Mouse (Mus musculus): ENCODE measurements around the gene Wnk2.

Wnk2 gene

DNA sequence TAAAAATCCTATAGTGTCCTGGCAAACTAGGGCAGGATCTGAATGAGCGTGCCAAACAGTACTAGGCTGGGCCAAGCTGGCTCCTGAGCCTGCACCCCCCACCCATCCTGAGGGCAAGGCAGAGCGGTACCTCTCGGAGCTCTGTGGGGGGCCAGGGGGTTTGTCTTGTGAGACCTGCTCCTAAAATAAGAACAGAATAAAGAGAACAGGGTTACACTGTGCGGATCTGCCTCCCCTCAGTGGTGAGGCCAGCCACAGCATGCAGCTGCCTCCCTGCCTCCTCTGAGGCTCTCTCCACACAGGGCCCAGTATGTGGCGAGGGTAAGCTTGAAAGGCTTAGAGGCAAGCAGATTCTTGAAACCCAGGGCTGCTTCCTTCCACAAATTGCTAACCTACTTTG, 76.0 kb downstream of the Wnk2 start:
- TF ChIP-seq GATA4 (IDR thresholded peaks at IDR 0.05; ENCODE audit: insufficient replicate concordance, low read length), result no peak

DNA sequence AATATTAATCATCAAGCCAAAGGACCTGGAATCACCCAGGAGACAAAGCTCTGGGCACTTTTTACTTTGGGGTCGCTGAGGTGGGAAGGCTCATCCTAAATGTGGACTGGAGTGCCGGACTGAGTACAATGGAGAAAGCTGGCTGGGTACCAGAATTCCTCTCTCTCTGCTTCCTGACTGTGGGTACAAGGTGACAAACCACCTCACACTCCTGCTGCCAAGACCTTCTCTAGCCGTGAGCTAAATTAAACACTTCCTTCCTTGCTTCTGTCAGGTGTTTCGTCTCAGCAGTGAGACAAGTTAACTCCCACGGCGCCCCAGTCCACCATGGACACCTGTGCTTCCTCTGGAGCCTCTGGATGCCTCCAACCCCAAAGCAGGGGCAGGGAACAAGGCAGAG, 77.8 kb downstream of the Wnk2 start:
- TF ChIP-seq GATA4 (IDR thresholded peaks at IDR 0.05; ENCODE audit: insufficient replicate concordance, low read length), result no peak

DNA sequence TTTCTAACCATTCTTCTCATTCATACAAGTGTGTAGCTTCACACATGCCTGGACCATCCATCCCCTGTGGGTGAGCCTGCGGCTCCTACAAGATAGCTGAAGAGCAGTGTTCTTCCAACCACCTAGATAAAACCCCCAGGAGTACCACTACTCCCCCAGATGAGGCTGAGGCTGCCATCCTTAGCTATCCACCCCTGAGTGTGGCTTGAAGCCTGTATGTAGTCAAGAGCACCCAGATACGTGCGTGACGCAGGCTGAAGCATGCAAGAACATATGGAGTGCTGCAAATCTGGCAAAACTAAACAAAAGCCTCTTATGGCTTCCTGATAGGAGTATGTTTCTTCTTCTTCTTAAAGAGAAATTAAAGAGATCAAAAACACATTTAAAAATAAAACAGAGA, 78.4 kb downstream of the Wnk2 start:
- no peak for TF ChIP-seq GATA4 (IDR thresholded peaks at IDR 0.05; ENCODE audit: insufficient replicate concordance, low read length)

DNA sequence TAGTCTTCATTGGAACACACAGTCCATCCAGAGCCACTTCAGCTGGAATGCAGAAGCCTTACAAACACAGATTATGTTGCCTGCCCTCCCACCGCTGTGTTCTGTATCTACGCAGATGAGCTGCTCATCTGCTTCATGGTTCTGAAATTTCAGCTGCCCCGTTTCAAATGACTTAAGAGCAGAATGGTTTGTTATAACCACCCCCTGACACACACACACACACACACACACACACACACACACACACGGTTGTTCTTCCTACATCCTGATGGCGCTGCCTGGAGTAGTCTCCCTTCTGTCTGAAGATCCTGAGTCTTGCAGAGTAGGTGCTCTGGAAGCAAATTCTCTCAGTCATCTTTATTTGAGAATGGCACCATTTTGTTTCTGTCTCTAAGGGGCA, 83.6 kb downstream of the Wnk2 start:
- no peak for TF ChIP-seq GATA4 (IDR thresholded peaks at IDR 0.05; ENCODE audit: insufficient replicate concordance, low read length)

DNA sequence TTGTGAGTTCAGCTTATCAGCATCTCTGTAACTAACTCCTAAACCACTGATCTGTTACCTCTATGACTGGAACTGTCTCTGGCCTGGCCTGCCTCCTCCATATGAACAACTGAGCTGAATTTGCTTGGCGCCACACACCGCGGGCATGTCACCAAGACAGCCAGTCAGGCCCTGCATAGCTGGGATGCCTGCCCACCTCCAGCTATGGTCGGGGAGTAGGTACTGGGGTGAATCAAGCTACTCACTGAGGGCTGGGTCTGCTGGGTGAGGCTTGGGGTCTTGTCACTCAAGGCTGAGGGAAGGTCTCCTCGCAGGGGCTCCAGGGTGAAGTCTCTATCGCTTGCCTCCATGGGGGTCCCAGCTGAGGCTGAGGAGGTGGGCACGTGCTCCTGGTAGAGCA, 87.4 kb downstream of the Wnk2 start:
- TF ChIP-seq GATA4 (IDR thresholded peaks at IDR 0.05; ENCODE audit: insufficient replicate concordance, low read length), result no peak

DNA sequence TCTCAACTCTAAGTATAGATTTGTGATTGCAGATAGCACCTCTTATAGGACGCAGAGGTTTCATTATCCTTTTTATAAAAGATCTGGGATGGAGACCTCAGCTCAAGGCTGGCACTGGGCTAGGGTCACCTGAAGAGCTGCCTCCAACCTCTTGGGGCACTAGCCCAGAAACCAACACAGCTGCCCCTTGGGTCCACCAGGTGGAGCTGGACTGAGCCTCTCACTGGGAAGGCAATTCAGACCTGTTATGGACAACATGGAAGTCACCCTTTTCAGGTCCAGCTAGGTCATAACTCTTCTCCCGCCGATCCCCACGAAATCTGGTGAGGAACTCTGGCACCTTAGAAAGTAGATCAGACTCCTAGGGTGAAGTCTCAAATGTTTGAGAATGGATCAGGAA, 89.3 kb downstream of the Wnk2 start:
- TF ChIP-seq GATA4 (IDR thresholded peaks at IDR 0.05; ENCODE audit: insufficient replicate concordance, low read length), result no peak

DNA sequence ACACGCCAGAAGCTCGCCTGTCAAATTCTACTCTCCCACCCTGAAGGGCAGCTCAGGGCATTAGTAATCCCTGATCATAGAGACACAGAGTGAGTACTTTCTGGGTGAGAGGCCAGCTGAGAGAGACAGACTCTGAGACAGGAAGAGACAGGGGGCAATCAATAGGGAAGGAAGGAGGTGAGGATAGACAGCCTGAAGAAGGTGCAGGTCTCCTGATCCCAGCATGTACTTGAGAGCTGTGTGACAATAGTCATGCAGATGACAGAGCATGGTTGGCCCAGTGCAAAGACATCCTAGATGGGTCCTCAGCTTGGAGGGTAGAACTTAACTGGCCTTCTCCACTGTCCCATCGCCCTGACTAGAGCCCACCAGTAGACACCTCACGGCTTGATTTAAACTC, 91.5 kb downstream of the Wnk2 start:
- no peak for TF ChIP-seq GATA4 (IDR thresholded peaks at IDR 0.05; ENCODE audit: insufficient replicate concordance, low read length)

DNA sequence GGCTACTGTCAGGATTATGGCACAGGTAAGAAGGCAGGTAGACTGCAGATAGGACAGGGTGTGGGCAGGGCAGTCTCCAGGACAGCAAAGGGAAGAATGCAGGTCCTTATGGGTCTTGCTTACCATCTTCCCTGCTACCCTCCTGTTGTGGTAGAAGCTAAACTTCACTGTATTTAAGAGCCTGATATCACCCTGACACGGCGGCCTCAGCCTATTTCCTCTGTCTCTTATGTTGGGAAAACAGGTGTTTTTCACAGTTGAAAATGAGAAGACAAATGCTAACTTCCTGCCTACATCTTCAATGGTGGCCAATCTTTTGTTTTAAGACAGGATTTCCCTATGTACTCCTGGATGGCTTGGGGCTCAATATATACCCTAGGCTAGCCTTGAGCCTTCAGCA, 94.5 kb downstream of the Wnk2 start:
- TF ChIP-seq GATA4 (IDR thresholded peaks at IDR 0.05; ENCODE audit: insufficient replicate concordance, low read length), result no peak

DNA sequence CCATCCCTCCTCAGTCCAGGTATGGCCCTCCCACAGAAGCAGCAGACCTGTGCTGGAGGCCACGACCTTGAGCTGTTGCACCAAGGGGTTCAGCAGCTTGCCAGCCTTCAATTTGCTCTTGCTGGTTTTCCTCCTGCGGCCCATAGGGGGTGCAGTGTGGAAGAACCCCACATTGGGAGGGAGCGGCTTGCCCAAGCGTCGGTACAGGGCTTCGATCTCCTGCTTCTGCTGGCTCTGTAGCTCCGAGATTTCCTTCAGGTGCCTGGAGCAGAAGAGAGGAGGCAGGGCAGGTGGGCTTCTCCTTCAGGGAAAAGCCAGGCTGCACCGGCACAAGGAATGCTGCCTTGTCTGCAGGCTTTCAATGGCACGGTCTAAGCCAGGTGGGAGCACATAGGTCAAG, 95.3 kb downstream of the Wnk2 start:
- TF ChIP-seq GATA4 (IDR thresholded peaks at IDR 0.05; ENCODE audit: insufficient replicate concordance, low read length), result no peak

DNA sequence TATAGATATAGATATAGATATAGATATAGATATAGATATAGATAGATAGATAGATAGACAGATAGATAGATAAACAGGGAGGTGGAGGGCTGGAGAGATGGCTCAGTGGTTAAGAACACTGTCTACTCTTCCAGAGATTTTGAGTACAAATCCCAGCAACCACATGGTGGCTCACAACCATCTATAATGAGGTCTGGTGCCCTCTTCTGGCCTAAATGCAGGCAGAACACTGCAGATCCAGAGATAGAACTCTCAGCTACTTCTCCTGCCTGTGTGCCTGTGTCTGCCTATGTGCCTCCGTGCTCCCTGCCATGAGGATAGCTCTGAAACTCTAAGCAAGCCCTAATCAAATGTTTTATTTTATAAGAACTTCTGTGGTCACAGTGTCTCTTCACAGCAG, 100.4 kb downstream of the Wnk2 start:
- no peak for TF ChIP-seq GATA4 (IDR thresholded peaks at IDR 0.05; ENCODE audit: insufficient replicate concordance, low read length)

DNA sequence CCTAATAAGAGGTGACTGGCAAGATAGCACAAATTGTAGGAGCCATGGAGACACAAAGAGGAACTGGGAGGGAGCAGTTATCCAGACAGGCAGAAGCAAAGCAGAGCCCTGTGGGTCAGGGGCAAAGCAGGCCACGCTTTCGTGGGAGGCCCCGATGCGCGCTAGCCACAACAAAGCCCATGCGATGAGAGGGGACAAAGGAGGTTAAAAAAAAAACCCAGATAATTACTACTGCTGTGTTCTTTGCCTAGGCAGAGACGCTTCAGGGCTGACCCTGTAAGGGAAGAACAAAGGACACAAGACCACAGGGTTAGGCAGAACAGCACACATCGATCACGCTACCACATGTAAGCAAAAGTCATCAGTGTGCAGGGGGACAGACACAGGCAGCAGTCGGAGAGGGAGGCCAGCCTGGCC, 103.7 kb downstream of the Wnk2 start:
- no peak for TF ChIP-seq GATA4 (IDR thresholded peaks at IDR 0.05; ENCODE audit: insufficient replicate concordance, low read length)

DNA sequence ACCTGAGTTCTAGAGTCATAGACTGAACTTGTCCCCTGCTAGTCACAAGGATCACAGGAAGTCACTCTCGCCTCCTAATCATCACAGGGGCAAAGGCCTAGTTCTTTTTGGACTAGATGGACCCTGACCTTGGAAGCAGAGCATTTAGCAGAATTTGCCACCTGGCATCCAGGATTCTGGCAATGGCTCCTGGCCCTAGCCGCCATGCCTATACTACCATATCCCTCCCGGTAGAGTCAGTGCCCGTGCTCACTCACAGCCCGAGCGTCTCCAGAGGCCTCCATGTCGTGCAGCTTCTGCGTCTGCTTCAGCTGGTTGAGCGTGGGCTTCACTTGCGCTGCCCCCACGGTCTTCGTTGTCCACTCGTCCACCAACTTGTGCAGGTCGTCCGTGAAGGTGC, 105.4 kb downstream of the Wnk2 start:
- TF ChIP-seq GATA4 (IDR thresholded peaks at IDR 0.05; ENCODE audit: insufficient replicate concordance, low read length), result no peak

DNA sequence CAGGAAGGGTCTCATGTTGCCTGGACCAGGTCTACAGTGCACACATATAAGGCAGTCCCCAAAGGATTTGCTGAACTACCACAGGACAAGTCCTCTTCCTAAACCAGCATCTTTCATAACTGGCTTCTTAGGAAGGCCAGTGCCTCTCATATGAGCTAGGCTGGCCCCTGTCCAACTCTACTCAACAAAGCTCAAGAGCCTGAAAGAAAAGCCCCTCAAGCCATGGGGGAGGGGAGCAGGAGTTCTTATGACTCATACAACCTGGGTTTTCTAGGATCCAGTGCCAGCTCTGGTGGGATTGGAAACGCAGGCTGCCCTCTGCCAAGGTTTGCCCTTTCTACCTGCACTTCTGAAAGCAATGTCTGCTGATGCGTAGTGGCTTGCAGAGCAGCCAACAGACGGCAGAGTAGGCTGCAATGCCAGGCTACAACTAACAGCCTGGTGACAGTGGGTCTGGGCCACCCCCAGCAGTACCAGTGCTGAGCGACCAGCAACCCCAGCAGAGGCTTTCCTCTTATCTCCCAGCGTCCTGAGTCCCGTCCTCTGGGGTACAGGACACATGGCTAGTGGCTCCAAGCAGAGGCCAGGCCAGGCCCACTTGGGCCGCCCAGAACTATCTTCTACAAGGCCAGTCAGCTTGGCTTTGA, 110.8 kb downstream of the Wnk2 start:
- no peak for TF ChIP-seq GATA4 (IDR thresholded peaks at IDR 0.05; ENCODE audit: insufficient replicate concordance, low read length)

DNA sequence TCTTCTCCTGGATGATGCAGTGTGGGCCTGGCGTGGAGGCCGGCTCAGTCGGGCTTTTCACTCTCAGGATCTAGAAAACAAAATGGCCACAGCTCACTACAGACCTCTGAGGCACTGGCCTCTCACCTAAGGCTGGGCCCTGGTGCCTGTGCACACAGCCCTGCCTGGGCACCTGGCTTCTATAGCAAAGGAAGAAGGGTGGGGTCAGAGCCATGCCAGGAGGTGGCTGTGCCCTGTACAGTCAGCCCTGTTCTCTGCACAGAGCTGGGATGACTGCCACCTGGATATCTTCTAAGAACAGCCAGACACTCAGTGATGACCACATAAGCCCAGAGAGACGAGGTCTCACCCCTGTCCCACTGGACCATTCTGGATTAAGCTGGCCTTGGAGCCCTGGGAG, 111.4 kb downstream of the Wnk2 start:
- TF ChIP-seq GATA4 (IDR thresholded peaks at IDR 0.05; ENCODE audit: insufficient replicate concordance, low read length), result no peak

DNA sequence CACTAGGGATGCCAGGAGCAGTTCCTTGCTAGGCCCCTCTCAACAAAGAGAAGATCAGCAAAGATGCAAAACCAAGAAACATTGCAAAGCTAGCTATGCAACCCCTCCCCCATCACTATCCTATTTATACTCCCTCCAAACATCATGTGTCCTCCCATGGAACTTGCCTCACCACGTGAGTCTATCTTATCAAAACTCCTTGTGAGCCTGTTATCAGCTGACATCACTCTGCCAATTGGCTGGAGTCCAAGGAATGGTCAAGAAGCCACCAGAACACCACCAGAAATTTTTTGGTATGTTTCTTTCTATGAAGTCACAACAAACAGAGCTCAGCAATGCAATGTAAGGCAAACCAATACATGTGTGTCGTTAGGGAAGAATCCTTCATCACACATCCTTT, 116.8 kb downstream of the Wnk2 start:
- TF ChIP-seq GATA4 (IDR thresholded peaks at IDR 0.05; ENCODE audit: insufficient replicate concordance, low read length), result no peak

DNA sequence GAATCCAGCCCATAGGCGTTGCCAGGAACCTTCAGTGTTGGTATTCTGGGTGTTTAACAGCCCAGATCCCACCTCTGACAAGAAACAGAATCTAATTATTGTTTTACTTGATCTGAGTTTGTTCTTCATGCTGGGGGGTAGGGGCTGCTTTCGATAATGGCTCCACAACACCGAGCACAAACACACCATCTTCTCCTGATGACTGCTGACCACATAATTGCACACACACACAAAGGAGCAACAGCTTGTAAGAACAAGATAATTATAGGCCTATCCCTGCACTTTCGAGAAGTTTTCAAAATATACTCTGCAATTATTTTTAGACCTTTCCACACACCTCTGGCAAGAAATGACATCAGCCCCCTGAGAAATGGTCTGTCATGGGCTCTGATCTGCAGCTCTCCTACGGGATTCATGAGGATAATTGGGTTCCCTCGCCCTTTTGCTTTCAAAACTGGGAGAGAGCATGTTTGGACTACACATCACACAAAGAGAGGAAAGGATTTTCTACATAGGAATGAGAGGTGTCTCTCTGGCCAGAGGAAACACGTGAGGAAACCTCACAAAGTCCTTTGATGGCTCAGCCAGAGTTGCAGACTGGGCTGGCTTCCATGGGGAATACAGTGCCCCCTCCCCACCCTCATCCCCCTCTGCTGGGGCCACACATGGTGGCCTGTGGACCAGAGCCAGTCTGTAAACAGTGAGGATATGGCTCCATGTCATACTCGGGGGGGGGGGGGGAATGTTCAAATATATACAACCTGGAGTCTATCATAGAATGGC, 118.9 kb downstream of the Wnk2 start:
- TF ChIP-seq GATA4 (IDR thresholded peaks at IDR 0.05; ENCODE audit: insufficient replicate concordance, low read length), result no peak

DNA sequence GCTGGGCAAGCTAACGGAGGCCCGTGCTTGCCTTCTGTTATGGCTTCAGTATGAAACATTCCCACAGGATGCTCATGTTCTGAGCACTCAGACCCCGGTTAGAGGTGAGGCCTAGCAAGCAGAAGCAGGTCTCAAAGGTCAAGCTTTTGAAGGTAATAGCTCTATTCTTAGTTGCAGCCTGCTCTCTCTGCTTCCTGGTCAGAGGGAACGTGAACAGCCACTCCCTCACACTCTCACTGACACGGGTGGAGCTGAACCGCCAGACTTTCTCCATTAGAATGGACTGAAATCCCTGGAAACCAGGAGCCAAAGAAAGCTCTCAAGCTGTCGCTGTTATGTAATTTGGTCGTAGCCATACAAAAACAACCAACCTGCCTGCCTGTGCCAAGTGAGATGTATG, 120.8 kb downstream of the Wnk2 start:
- no peak for TF ChIP-seq GATA4 (IDR thresholded peaks at IDR 0.05; ENCODE audit: insufficient replicate concordance, low read length)
